Mouse (Mus musculus) telencephalon, adult 2 months (tissue): ENCODE data around the gene Ceacam20.
"Not testable (repeated sequence)": the region's sequence is repeated elsewhere in the genome, so short reads cannot be mapped to it uniquely, and the experiment has no call there.

Experiments used
- DNase-seq: peaks from one replicate; pipeline ENCODE4 v3.0.0-alpha.2; 2011; ENCODE audit warnings: low read depth, low spot score

The Ceacam20 gene

GRCm38 (mm10) chr7:19948956-19949355 is 16.3 kb upstream of the Ceacam20 start:
- DNase-seq: no peak

DNA sequence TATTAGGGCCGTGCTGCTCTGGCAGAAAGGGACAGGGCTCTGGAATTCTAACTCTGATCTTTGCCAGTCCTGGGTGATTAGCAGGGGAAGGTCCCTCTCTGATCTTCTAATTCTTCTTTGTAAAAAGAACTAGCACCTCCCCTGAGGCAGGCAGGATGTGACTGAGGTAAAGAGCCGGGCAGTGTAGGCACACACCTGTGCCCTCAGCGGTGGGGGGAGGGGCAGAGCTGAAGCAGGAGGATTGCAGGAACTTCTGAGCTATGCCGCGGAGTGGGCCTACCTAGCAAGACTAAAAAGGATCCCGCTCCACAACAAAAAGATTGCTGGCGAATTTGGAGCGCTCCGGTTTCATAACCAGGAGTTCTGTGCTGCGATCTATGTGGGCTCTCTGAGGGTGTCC is 15.2 kb upstream of the Ceacam20 start:
- DNase-seq: no peak

DNA sequence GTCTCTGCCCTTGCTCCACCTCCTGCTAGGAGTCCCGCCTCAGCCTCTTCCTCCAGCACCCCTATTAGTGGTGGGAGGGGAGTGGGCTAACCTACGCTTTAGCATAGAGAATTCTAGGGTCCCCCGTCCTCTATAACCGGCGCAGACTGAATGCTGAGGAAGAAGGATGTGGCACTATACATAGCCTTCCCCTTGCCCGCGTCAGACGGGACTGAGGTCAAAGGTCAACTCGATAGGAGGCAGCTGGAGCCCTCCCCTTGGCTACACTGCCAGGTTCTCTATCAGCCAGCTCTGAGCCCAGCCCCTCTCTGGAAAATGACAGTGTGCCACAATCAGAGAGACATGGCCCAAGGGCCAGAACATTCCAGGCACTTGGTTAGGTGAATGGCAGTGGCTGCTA is 14.6 kb upstream of the Ceacam20 start, which contains the start of gene Igsf23:
TSS of gene Igsf23 (minus strand) at position 168 of the 400 bp plus-strand sequence.
- DNase-seq: no peak

- DNase-seq: no peak
Measured at GRCm38 (mm10) chr7:19952320-19952986, 12.8 kb upstream of the Ceacam20 start.

- no peak for DNase-seq
Measured at GRCm38 (mm10) chr7:19953054-19953453, 12.2 kb upstream of the Ceacam20 start.

DNA sequence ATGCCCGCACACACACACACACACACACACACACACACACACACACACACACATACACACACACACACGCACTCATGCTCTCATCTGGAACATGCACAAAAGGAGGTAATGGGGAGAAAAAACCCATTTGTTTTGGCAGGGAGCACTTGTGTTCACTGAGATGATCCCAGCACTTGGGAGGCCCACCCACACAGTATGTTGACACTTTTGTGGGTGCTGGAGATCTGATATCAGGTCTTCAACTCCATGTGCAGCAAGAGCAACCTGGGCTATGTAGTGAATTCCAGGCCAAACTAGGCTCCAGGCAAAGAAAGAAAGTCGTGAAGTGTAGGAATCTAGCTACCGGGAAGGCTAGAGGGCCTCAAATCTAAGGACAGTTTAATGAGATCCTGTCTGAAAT is 9.4 kb upstream of the Ceacam20 start:
- no peak for DNase-seq

DNA sequence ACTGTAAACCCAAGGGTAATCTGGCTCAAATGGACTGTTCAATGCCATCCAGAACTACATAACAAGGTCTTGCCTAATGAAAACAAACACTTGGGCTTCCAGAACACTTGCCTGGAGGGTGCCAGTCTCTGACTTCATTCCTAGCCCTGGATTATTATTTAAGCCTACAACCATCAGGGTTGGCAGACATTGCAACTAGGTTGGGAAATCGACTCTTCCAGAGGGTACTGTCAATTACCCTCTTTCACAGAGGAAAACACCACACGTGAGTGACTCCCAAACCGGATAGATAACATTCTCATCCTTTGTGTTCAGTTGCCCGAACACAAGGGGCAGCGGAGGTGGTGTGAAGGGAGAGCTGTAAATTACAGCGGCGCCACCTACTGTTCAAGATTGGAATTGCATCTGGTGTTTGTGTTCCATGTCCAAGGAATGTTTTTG is 8.9 kb upstream of the Ceacam20 start:
- peak; percentile 56 for DNase-seq

GRCm38 (mm10) chr7:19962423-19962822 is 2.8 kb upstream of the Ceacam20 start:
- DNase-seq: no peak

- DNase-seq: no peak
Measured at GRCm38 (mm10) chr7:19969106-19969505, 3.9 kb downstream of the Ceacam20 start.

- DNase-seq: no peak
Measured at GRCm38 (mm10) chr7:19969541-19970090, 4.4 kb downstream of the Ceacam20 start.

GRCm38 (mm10) chr7:19970196-19970595 is 5.0 kb downstream of the Ceacam20 start:
- DNase-seq: no peak

- DNase-seq: no peak
Measured at GRCm38 (mm10) chr7:19971516-19971915, 6.3 kb downstream of the Ceacam20 start.

- DNase-seq: not testable (repeated sequence)
Measured at GRCm38 (mm10) chr7:19991165-19991564, 26.0 kb downstream of the Ceacam20 start, which contains the start of gene Nlrp9b. Gene Nlrp9b, plus strand, starts transcription at chr7:19991465.

DNA sequence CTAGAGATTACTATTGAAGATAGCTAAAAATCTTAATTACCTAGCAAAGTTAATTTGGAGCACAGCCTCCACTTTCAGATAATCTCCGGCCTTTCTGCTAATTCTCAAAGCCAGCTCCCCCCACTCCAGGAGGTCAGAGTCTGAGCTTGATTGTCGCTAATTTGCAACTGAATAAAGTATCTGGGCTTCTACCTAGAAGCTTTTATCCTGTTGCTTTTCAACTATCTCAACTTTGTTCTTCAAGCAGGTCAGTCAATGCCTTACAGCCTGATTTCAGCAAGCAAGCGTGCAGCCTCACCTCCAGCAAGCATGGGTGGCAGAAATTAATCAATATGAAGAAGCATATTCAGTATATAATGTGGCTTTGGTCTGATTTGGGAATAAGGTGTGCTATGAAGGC is 31.5 kb downstream of the Ceacam20 start:
- not testable (repeated sequence) for DNase-seq

- DNase-seq: no peak
Measured at GRCm38 (mm10) chr7:20009987-20010386, 44.8 kb downstream of the Ceacam20 start.
